Mouse (Mus musculus): ENCODE data around the gene Atp5b. TPM values are rescaled to one million over a fixed set of nuclear protein-coding genes. Genes with fewer than 3 reads are reported as not detected.

Gene Atp5b
- total and polyA plus RNA-seq, 3 experiments, result 7,689 to 9,158 (median 8,017) TPM

DNA sequence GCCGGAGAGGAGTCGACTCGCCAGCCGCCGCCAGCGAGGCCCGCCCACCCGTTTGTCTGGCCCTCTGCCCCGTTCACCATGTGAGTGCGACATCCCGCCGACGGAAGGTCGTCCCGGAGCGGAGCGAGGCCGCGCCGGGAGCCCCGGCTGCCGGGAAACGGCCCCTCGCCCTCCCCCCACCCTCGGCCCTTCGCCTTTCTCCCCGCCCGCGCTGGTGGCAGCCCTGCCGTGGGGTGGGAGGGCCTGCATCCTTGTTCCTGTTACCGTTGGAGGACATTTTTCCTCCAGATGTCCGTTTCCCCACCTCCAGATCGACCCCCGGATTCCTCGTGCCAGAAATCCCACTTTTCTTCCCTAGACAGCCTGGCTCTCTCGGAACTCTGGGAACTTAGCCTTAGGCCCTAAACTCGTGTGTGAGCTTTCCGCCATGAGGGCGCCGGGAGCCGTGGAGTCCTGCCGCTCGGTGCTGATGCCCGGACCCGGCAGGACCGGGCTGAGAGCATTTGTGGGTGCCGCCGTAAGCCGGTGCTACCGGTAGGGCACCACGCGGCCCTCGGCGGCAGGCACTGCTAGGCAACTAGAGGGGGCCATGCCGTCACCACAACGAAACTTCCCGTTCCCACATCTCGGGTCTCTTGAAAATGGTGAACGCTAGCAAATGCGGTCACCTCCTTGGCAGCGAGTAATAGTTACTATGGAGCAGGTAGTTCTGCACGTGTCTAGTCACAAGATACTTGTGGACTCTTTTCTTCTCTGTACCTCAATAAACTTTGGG lies 23.7 kb upstream of the Atp5b start:
- Histone ChIP-seq H3K4me3 (peak overlapping the region; percentile 67), H3K27ac (peak overlapping the region; percentile 100), H3K4me1 (ENCODE audit: control insufficient read depth, insufficient read depth, low read length) (peaks cover 9% of the 10 kb centered on the region), H3K79me2 (replicated peaks; ENCODE audit: control insufficient read depth, insufficient read depth, low read length) (peaks cover 3% of the 10 kb centered on the region; the same call in 1 of the 2 replicates), H3K27me3 (ENCODE audit: control insufficient read depth, insufficient read depth, low read length) (no peaks in the 10 kb centered on the region), H3K9ac (ENCODE audit: low read depth, low read length) (peak overlapping the region; percentile 86), H3K36me3 (ENCODE audit: control insufficient read depth, insufficient read depth, low read length) (peaks cover 25% of the 10 kb centered on the region)
- DNase-seq, result peak; percentile 68 to 73
- WGBS, result under 1% methylated on average over 62 of the region's 62 CpGs
- TF ChIP-seq EP300 (IDR thresholded peaks at IDR 0.05; ENCODE audit: insufficient read depth, low read depth, low read length) (0 out of 2 replicates have a peak, but pooled peaks have one; percentile 13), CTCF (IDR thresholded peaks at IDR 0.05) (peak; percentile 28), POLR2A (IDR thresholded peaks at IDR 0.05; ENCODE audit: insufficient read depth, low read depth, low read length) (no peak)
- intact Hi-C loops (cut with DNase I), result loop anchor here (1.0 to 2.0 kb wide), 2 partner anchors 23 to 31 kb away; partner anchors contain the start of gene Atp5b

DNA sequence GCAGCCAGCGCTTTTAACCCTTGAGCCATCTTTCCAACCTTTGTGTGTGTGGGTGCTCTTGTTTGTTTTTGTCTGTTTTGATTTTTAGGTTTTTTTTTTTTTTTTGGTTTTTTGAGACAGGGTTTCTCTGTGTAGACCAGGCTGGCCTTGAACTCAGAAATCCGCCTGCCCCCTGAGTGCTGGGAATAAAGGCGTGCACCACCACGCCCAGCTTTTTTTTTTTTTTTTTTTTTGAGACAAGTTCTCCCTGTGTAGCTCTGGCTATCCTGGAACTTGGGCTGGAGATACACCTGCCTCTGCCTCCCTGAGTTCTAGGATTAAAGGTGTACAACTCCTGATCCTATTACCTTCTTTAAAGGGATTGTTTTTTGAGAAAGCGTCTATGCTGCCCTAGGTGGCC lies 22.0 kb upstream of the Atp5b start:
- H3K4me3 ChIP-seq, result no peak overlapping the region
- no peak overlapping the region for H3K27ac ChIP-seq
- no peak for DNase-seq
- TF ChIP-seq POLR2A (IDR thresholded peaks at IDR 0.05; ENCODE audit: insufficient read depth, low read depth, low read length) (no peak), CTCF (IDR thresholded peaks at IDR 0.05) (no peak), EP300 (IDR thresholded peaks at IDR 0.05; ENCODE audit: insufficient read depth, low read depth, low read length) (no peak)
- H3K27me3 ChIP-seq (ENCODE audit: control insufficient read depth, insufficient read depth, low read length), result no peaks in the 10 kb centered on the region
- H3K79me2 ChIP-seq (replicated peaks; ENCODE audit: control insufficient read depth, insufficient read depth, low read length), result peaks cover 3% of the 10 kb centered on the region; the same call in 1 of the 2 replicates
- WGBS, result 80% methylated on average over 5 of the region's 5 CpGs
- H3K9ac ChIP-seq (ENCODE audit: low read depth, low read length), result no peak overlapping the region
- intact Hi-C loops (cut with DNase I), result no loop called here
- H3K36me3 ChIP-seq (ENCODE audit: control insufficient read depth, insufficient read depth, low read length), result peaks cover 25% of the 10 kb centered on the region
- peaks cover 10% of the 10 kb centered on the region for H3K4me1 ChIP-seq (ENCODE audit: control insufficient read depth, insufficient read depth, low read length)

DNA sequence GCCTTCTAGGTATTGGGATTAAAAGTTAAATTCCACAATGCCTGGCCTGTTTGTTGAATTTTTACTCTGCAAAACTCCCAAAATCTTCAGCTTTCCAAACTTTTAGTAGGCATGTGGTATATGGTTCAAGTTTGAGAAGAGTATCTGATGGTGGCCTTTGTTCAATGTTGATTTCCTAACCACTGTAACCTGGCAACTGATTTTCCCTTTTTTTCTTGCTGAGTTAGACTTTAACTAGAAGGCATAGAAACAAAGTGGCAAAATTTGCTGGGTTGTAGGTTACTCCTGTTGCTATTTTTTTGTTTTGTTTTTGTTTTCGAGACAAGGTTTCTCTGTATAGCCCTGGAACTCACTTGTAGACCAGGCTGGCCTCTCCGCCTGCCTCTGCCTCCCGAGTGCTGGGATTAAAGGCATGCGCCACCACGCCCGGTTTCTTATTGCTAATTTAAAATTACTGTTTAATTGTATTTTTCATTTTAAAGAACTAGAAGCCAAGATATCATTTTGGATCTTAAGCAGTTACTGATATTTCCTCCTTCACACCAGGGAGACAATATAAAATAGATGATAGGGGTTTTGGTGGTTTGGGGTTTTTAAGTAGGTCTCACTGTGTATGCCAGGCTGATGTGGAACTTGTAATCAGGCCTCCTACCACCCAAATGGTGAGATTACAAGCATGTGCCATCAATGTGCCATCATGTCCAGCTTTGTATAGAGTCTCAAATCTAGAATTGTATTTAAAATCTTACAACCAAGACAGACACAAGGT lies 20.7 kb upstream of the Atp5b start:
- Histone ChIP-seq H3K79me2 (replicated peaks; ENCODE audit: control insufficient read depth, insufficient read depth, low read length) (peaks cover 3% of the 10 kb centered on the region), H3K27me3 (ENCODE audit: control insufficient read depth, insufficient read depth, low read length) (no peaks in the 10 kb centered on the region), H3K4me1 (ENCODE audit: control insufficient read depth, insufficient read depth, low read length) (peaks cover 10% of the 10 kb centered on the region), H3K9ac (ENCODE audit: low read depth, low read length) (no peak overlapping the region), H3K4me3 (no peak overlapping the region), H3K36me3 (ENCODE audit: control insufficient read depth, insufficient read depth, low read length) (peaks cover 25% of the 10 kb centered on the region), H3K27ac (no peak overlapping the region)
- intact Hi-C loops (cut with DNase I), result no loop called here
- WGBS, result 90% methylated on average over 6 of the region's 6 CpGs
- no peak for DNase-seq
- TF ChIP-seq POLR2A (IDR thresholded peaks at IDR 0.05; ENCODE audit: insufficient read depth, low read depth, low read length), result no peak
- no peak for TF ChIP-seq EP300 (IDR thresholded peaks at IDR 0.05; ENCODE audit: insufficient read depth, low read depth, low read length)
- TF ChIP-seq CTCF (IDR thresholded peaks at IDR 0.05), result no peak

DNA sequence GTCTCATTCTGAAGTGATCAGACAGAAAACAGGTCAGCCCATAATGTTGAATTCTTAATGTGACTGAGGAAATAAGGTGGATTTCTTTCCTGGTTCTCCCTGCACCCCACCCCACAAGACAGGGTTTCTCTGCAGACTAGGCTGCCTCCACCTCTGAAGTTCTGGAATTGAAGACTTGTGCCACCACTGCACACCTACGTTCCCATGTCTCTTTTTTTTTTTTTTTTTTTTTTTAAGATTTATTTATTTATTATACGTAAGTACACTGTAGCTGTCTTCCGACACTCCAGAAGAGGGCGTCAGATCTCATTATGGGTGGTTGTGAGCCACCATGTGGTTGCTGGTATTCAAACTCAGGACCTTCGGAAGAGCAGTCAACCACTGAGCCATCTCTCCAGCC lies 17.0 kb upstream of the Atp5b start:
- Histone ChIP-seq H3K27ac (no peak overlapping the region), H3K4me1 (ENCODE audit: control insufficient read depth, insufficient read depth, low read length) (peaks cover 10% of the 10 kb centered on the region), H3K79me2 (replicated peaks; ENCODE audit: control insufficient read depth, insufficient read depth, low read length) (peaks cover 9% of the 10 kb centered on the region), H3K9ac (ENCODE audit: low read depth, low read length) (no peak overlapping the region), H3K4me3 (no peak overlapping the region), H3K27me3 (ENCODE audit: control insufficient read depth, insufficient read depth, low read length) (no peaks in the 10 kb centered on the region), H3K36me3 (ENCODE audit: control insufficient read depth, insufficient read depth, low read length) (peaks cover 33% of the 10 kb centered on the region)
- intact Hi-C loops (cut with DNase I), result no loop called here
- DNase-seq, result no peak
- TF ChIP-seq CTCF (IDR thresholded peaks at IDR 0.05), result 0 out of 2 replicates have a peak, but pooled peaks have one; percentile 13
- TF ChIP-seq POLR2A (IDR thresholded peaks at IDR 0.05; ENCODE audit: insufficient read depth, low read depth, low read length), result no peak
- WGBS, result 76% methylated on average over 5 of the region's 5 CpGs

DNA sequence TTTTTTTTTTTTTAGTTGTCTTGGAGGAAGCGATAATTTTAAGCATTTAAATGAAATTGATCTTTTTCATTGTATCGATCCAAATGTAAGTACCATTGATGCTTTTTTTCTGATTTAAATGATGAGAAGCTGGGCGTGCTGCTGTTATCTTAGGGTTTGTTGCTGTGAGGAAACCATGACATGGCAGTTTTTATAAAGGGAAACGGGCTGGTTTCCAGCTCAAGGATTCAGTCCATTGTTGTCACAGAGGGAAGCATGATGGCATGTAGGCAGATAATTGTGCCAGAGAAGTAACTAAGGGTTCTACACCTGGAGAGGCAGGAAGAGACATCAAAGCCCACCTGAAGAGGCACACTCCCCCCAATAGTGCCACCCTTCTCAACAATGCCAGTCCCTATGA lies 13.9 kb upstream of the Atp5b start:
- H3K4me3 ChIP-seq, result no peak overlapping the region
- WGBS, result 46% methylated on average over 4 of the region's 4 CpGs
- DNase-seq, result no peak
- peaks cover 7% of the 10 kb centered on the region for H3K4me1 ChIP-seq (ENCODE audit: control insufficient read depth, insufficient read depth, low read length)
- intact Hi-C loops (cut with DNase I), result no loop called here
- TF ChIP-seq EP300 (IDR thresholded peaks at IDR 0.05; ENCODE audit: insufficient read depth, low read depth, low read length) (no peak), CTCF (IDR thresholded peaks at IDR 0.05) (no peak), POLR2A (IDR thresholded peaks at IDR 0.05; ENCODE audit: insufficient read depth, low read depth, low read length) (no peak)
- H3K9ac ChIP-seq (ENCODE audit: low read depth, low read length), result no peak overlapping the region
- H3K36me3 ChIP-seq (ENCODE audit: control insufficient read depth, insufficient read depth, low read length), result peaks cover 15% of the 10 kb centered on the region
- no peaks in the 10 kb centered on the region for H3K27me3 ChIP-seq (ENCODE audit: control insufficient read depth, insufficient read depth, low read length)
- H3K27ac ChIP-seq, result peak overlapping the region; percentile 1; the same call in 1 of the 2 replicates
- peaks cover 6% of the 10 kb centered on the region for H3K79me2 ChIP-seq (replicated peaks; ENCODE audit: control insufficient read depth, insufficient read depth, low read length)
